Mouse (Mus musculus) midbrain, embryonic 16.5 days (tissue): ENCODE results near the gene Chl1. TPM values are rescaled to one million over a fixed set of nuclear protein-coding genes. Genes with fewer than 3 reads are reported as not detected.

Experiments used
- ATAC-seq: fragments of 200-750 bp; cut with Nextera tagmentation; 2 replicates; pipeline ENCODE4 v1.8.0; 2017; ENCODE audit warnings: moderate TSS enrichment
- H3K27ac ChIP-seq: fragments of 300-500 bp; sonication (generic); 2 replicates; pipeline ENCODE4 v1.5.1; 2014; ENCODE audit warnings: mild to moderate bottlenecking, low read length, mixed read lengths
- H3K27me3 ChIP-seq: fragments of 300-500 bp; sonication (generic); 2 replicates; pipeline ENCODE4 v1.6.1; 2014; ENCODE audit warnings: low read depth, low read length, mixed read lengths; ENCODE audit not compliant: control insufficient read depth, insufficient read depth
- H3K36me3 ChIP-seq: fragments of 300-500 bp; sonication (generic); 2 replicates; pipeline ENCODE4 v1.6.1; 2014; ENCODE audit warnings: mild to moderate bottlenecking, low read length, moderate library complexity, mixed read lengths; ENCODE audit not compliant: control insufficient read depth, insufficient read depth
- H3K4me1 ChIP-seq: fragments of 300-500 bp; sonication (generic); 2 replicates; pipeline ENCODE4 v1.6.1; 2014; ENCODE audit warnings: mild to moderate bottlenecking, low read length, mixed read lengths; ENCODE audit not compliant: control insufficient read depth, insufficient read depth
- H3K4me2 ChIP-seq: fragments of 300-500 bp; sonication (generic); 2 replicates; pipeline ENCODE4 v1.6.1; 2014; ENCODE audit warnings: mild to moderate bottlenecking, low read length, mixed read lengths
- H3K4me3 ChIP-seq: fragments of 300-500 bp; sonication (generic); 2 replicates; pipeline ENCODE4 v1.5.1; 2014; ENCODE audit warnings: low read depth, mild to moderate bottlenecking, low read length, moderate library complexity, mixed read lengths
- H3K9ac ChIP-seq: fragments of 300-500 bp; sonication (generic); 2 replicates; pipeline ENCODE4 v1.6.1; 2014; ENCODE audit warnings: low read depth, low read length, mixed read lengths
- H3K9me3 ChIP-seq: fragments of 300-500 bp; sonication (generic); replicated peaks from 2 replicates; pipeline ENCODE4 v1.6.1; 2014; ENCODE audit warnings: mild to moderate bottlenecking, low read length, mixed read lengths; ENCODE audit not compliant: control insufficient read depth, poor library complexity, severe bottlenecking
- WGBS: fragments of 180-500 bp; shearing (Covaris S2); extraction: QIAGEN DNeasy Blood & Tissue Kit; methylation state at CpG from one replicate; pipeline ENCODE4 v1.1.7; 2014; 5-methylcytosine and 5-hydroxymethylcytosine counted together
- polyA plus RNA-seq: library from polyadenylated mRNA; unstranded; fragments of >200 nt; fragmentation: Nextera tagmentation; extraction: Ambion mirVana; gene quantifications from 2 replicates; pipeline ENCODE4 v1.2.1, GENCODE M21; 2015

Gene Chl1
- polyA plus RNA-seq, 1 experiment from 2014 or later = 202 TPM

- no peak overlapping the region for H3K27ac ChIP-seq
- no peaks in the 10 kb centered on the region for H3K27me3 ChIP-seq
- peak; percentile 81 for ATAC-seq
- H3K9me3 ChIP-seq = no peaks in the 10 kb centered on the region
- no peaks in the 10 kb centered on the region for H3K36me3 ChIP-seq
- H3K9ac ChIP-seq = no peak overlapping the region
- 68% methylated on average over 8 of the region's 8 CpGs for WGBS
- H3K4me2 ChIP-seq = no peak overlapping the region
- H3K4me3 ChIP-seq = no peak overlapping the region
- H3K4me1 ChIP-seq = peaks cover 8% of the 10 kb centered on the region
Observed at GRCm38 (mm10) chr6:103526945-103527777, 16.8 kb downstream of the Chl1 start.

GRCm38 (mm10) chr6:103533048-103533447 lies 22.7 kb downstream of the Chl1 start:
- Histone ChIP-seq H3K36me3 (no peaks in the 10 kb centered on the region), H3K9me3 (no peaks in the 10 kb centered on the region), H3K27me3 (no peaks in the 10 kb centered on the region), H3K27ac (no peak overlapping the region), H3K4me3 (no peak overlapping the region), H3K9ac (no peak overlapping the region), H3K4me2 (no peak overlapping the region), H3K4me1 (no peaks in the 10 kb centered on the region)
- no peak for ATAC-seq

- no peak for ATAC-seq
- Histone ChIP-seq H3K9ac (no peak overlapping the region), H3K9me3 (no peaks in the 10 kb centered on the region), H3K27me3 (no peaks in the 10 kb centered on the region), H3K4me2 (no peak overlapping the region), H3K36me3 (no peaks in the 10 kb centered on the region), H3K4me3 (no peak overlapping the region), H3K27ac (no peak overlapping the region), H3K4me1 (no peaks in the 10 kb centered on the region)
- WGBS = 92% methylated on average over 2 of the region's 2 CpGs
Observed at GRCm38 (mm10) chr6:103534027-103534426, 23.6 kb downstream of the Chl1 start.

GRCm38 (mm10) chr6:103542576-103542975 lies 32.2 kb downstream of the Chl1 start:
- Histone ChIP-seq H3K4me3 (no peak overlapping the region), H3K9me3 (no peaks in the 10 kb centered on the region), H3K9ac (no peak overlapping the region), H3K36me3 (no peaks in the 10 kb centered on the region), H3K4me2 (no peak overlapping the region), H3K27ac (no peak overlapping the region), H3K4me1 (peaks cover 7% of the 10 kb centered on the region), H3K27me3 (no peaks in the 10 kb centered on the region)
- no peak for ATAC-seq
- WGBS = 41% methylated on average over 2 of the region's 2 CpGs

GRCm38 (mm10) chr6:103543753-103544152 lies 33.4 kb downstream of the Chl1 start:
- H3K4me2 ChIP-seq = no peak overlapping the region
- no peak overlapping the region for H3K4me3 ChIP-seq

GRCm38 (mm10) chr6:103546314-103546713 lies 35.9 kb downstream of the Chl1 start:
- Histone ChIP-seq H3K27me3 (no peaks in the 10 kb centered on the region), H3K9ac (no peak overlapping the region), H3K4me2 (no peak overlapping the region), H3K36me3 (no peaks in the 10 kb centered on the region), H3K4me3 (no peak overlapping the region), H3K9me3 (no peaks in the 10 kb centered on the region), H3K4me1 (peaks cover 7% of the 10 kb centered on the region), H3K27ac (no peak overlapping the region)
- ATAC-seq = no peak
- 69% methylated on average over 3 of the region's 3 CpGs for WGBS

More at GRCm38 (mm10) chr6:103543753-103544152, 33.4 kb downstream of the Chl1 start:
- Histone ChIP-seq H3K4me1 (peaks cover 7% of the 10 kb centered on the region), H3K36me3 (no peaks in the 10 kb centered on the region), H3K9ac (no peak overlapping the region), H3K9me3 (no peaks in the 10 kb centered on the region), H3K27ac (no peak overlapping the region), H3K27me3 (no peaks in the 10 kb centered on the region)
- WGBS = 8% methylated on average over 1 of the region's 1 CpGs
- ATAC-seq = peak; percentile 71

GRCm38 (mm10) chr6:103549929-103550328 lies 39.5 kb downstream of the Chl1 start:
- no peak overlapping the region for H3K4me2 ChIP-seq
- H3K27me3 ChIP-seq = no peaks in the 10 kb centered on the region
- no peaks in the 10 kb centered on the region for H3K4me1 ChIP-seq
- H3K36me3 ChIP-seq = no peaks in the 10 kb centered on the region
- no peak for ATAC-seq
- H3K27ac ChIP-seq = no peak overlapping the region
- H3K9me3 ChIP-seq = no peaks in the 10 kb centered on the region
- H3K9ac ChIP-seq = no peak overlapping the region
- WGBS = 92% methylated on average over 4 of the region's 4 CpGs
- no peak overlapping the region for H3K4me3 ChIP-seq

- 0 out of 2 replicates have a peak overlapping the region, but pooled peaks have one; percentile 30 for H3K9ac ChIP-seq
- H3K4me3 ChIP-seq = no peak overlapping the region
- peaks cover 37% of the 10 kb centered on the region for H3K4me1 ChIP-seq
- no peaks in the 10 kb centered on the region for H3K36me3 ChIP-seq
- H3K27me3 ChIP-seq = no peaks in the 10 kb centered on the region
- H3K4me2 ChIP-seq = peak overlapping the region; percentile 12; the same call in 1 of the 2 replicates
- peak overlapping the region; percentile 75 for H3K27ac ChIP-seq
- H3K9me3 ChIP-seq = no peaks in the 10 kb centered on the region
- 27% methylated on average over 5 of the region's 5 CpGs for WGBS
- ATAC-seq = peak; percentile 41
Observed at GRCm38 (mm10) chr6:103558037-103558893, 47.9 kb downstream of the Chl1 start.

- Histone ChIP-seq H3K9ac (0 out of 2 replicates have a peak overlapping the region, but pooled peaks have one; percentile 30), H3K9me3 (no peaks in the 10 kb centered on the region), H3K36me3 (no peaks in the 10 kb centered on the region), H3K4me2 (peak overlapping the region; percentile 12; the same call in 1 of the 2 replicates), H3K27me3 (no peaks in the 10 kb centered on the region), H3K27ac (peak overlapping the region; percentile 75), H3K4me1 (peaks cover 42% of the 10 kb centered on the region), H3K4me3 (no peak overlapping the region)
- 41% methylated on average over 3 of the region's 3 CpGs for WGBS
- peak; percentile 82 for ATAC-seq
Observed at GRCm38 (mm10) chr6:103558894-103559225, 48.5 kb downstream of the Chl1 start.
